Mouse (Mus musculus): ENCODE results near the gene Trim24. TPM values are rescaled to one million over a fixed set of nuclear protein-coding genes. Genes with fewer than 3 reads are reported as not detected.
"Not testable (repeated sequence)": the region's sequence is repeated elsewhere in the genome, so short reads cannot be mapped to it uniquely, and the experiment has no call there.

Trim24 gene
- polyA plus RNA-seq, 1 experiment: 77.4 TPM

DNA sequence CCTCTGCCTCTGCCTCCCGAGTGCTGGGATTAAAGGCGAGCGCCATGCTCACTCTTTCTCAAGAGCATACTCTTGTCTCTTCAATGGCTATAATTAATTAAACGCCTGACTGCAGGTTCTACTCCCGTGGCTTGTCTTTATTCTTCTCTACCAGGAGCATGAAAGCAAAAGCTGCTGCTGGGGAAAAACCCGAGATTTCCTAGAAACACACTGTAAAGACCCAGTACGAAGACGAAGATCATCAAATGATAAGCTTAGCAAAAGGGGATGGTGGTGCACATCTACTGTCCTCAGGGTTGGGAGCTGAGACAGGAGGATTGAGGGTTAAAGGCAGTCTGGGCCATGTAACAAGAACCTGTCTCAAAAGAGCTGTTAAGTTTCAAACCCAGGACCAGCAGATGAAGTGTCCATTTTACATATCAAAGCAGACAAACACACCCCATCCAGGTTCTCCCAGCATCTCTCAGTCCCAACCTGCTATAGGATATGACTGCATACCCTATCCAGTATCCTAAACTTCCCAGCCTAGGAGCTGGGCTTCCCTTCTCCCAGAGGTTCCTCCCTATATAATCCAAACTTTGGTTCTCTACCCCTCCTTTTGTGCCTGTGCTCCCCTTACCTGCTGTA lies 26.9 kb upstream of the Trim24 start:
- TF ChIP-seq POLR2A (IDR thresholded peaks at IDR 0.05; ENCODE audit: borderline replicate concordance, extremely low read depth, insufficient read depth, insufficient read length, poor library complexity, severe bottlenecking) (no peak), CTCF (IDR thresholded peaks at IDR 0.05; ENCODE audit: borderline replicate concordance, extremely low read depth, insufficient read depth, insufficient read length) (no peak)

GRCm38 (mm10) chr6:37844947-37845346 lies 25.7 kb upstream of the Trim24 start:
- not testable (repeated sequence) for DNase-seq (ENCODE audit: low read depth)

More for the DNA sequence above, 26.9 kb upstream of the Trim24 start:
- no peak for DNase-seq (ENCODE audit: low read depth)

- DNase-seq (ENCODE audit: low read depth): not testable (repeated sequence)
Measured at GRCm38 (mm10) chr6:37847531-37847930, 23.1 kb upstream of the Trim24 start.

DNA sequence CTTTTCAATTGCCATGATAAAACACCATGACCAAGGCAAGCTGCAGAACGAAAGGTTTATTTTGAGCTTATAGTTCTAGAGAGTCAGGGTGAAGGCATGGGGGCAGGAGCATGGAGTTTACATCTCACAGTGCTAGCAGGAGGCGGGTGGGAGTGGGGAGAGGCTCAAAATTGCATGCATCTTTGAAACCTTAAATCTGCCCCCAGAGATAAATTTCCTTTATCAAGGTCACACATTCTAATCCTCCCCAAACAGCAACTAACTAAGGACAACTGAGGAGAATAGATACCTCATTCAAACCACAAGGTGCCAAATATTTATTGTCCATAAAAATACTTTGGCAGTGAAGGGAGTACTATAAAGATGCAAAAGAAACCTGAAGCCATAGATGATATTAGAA lies 19.3 kb upstream of the Trim24 start:
- TF ChIP-seq POLR2A (IDR thresholded peaks at IDR 0.05; ENCODE audit: borderline replicate concordance, extremely low read depth, insufficient read depth, insufficient read length, poor library complexity, severe bottlenecking) (no peak), CTCF (IDR thresholded peaks at IDR 0.05; ENCODE audit: borderline replicate concordance, extremely low read depth, insufficient read depth, insufficient read length) (no peak)
- DNase-seq (ENCODE audit: low read depth): no peak

- DNase-seq (ENCODE audit: low read depth): no peak
- no peak for TF ChIP-seq CTCF (IDR thresholded peaks at IDR 0.05; ENCODE audit: borderline replicate concordance, extremely low read depth, insufficient read depth, insufficient read length)
Measured at GRCm38 (mm10) chr6:37853289-37853688, 17.3 kb upstream of the Trim24 start.

DNA sequence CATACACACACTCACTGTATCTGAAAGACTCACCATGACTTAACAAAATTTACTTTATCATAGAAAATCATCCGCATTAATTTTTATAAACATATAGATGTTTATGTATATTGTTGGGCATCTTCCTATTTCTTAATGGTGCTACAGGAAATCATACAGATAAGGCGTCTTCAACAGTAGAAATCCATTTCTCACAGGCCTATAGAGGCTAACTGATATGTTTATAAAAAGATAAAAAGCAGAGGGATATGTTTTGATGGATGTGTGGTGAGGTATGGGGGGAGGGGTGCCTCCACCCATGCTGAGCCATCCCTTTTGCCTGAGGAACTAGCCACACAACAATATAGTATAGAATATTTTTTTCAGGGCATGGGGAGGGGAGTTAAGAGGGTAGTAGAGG lies 15.2 kb upstream of the Trim24 start:
- TF ChIP-seq POLR2A (IDR thresholded peaks at IDR 0.05; ENCODE audit: borderline replicate concordance, extremely low read depth, insufficient read depth, insufficient read length, poor library complexity, severe bottlenecking) (no peak), CTCF (IDR thresholded peaks at IDR 0.05; ENCODE audit: borderline replicate concordance, extremely low read depth, insufficient read depth, insufficient read length) (no peak)
- no peak for DNase-seq (ENCODE audit: low read depth)

DNA sequence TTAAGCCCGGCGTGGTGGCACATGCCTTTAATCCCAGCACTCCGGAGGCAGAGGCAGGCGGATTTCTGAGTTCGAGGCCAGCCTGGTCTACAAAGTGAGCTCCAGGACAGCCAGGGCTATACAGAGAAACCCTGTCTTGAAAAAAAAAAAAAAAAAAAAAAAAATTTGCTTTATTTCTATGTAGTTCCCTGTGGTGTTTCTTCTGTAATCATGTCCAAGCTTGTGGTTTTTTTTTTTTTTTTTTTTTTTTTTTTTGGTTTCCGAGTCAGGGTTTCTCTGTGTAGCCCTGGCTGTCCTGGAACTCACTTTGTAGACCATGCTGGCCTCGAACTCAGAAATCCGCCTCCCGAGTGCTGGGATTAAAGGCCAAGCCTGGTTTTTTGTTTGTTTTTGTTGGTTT lies 14.3 kb upstream of the Trim24 start:
- DNase-seq (ENCODE audit: low read depth): not testable (repeated sequence)

DNA sequence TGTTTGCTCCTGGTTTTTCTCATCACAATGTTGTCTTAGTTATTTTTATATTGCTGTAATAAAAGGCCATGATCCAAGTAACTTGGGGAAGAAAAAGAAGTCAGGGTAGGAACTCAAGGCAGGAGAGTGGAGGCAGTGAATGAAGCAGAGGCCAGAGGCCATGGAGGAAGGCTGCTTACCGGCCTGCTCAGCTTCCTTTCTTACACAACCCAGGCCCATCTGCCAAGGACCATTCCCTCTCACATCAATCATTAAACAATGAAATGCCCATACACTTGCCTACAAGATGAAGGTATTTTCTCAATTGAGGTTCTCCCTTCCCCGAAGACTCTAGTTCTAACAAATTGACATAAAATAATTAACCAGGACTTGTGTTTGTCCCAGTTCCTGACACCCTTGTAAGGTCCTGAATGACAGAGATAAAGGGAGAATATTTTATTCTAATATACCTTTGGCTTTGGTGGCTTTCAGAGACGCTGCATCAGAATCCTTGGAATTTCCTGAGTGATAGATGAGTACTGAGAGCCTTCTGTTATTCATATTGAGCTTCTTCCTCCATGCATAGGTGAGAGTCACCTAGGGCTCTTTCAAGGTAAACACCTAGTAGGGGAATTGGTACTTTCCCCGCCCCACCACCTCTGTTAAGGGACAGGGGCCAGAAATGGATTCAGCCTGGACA lies 13.3 kb upstream of the Trim24 start:
- no peak for DNase-seq (ENCODE audit: low read depth)
- TF ChIP-seq CTCF (IDR thresholded peaks at IDR 0.05; ENCODE audit: borderline replicate concordance, extremely low read depth, insufficient read depth, insufficient read length) (no peak), POLR2A (IDR thresholded peaks at IDR 0.05; ENCODE audit: borderline replicate concordance, extremely low read depth, insufficient read depth, insufficient read length, poor library complexity, severe bottlenecking) (no peak)

DNA sequence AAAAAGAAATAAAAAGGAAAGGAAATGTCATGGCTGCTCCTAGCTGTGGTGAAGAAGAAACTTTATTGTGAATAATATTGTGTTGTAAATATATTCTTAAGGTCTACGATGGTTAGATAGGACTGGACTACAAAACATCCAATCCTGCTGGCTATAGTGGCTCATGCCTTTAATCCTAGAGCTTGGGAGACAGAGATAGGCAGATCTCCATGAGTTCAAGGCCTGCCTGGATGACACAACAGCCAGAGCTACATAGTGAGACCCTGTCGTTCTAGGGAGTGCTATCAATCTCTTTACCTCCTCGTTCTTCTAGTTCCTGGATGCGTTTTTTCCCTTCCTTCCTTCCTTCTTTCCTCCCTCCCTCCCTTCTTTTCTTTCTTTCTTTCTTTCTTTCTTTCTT lies 12.5 kb upstream of the Trim24 start:
- TF ChIP-seq POLR2A (IDR thresholded peaks at IDR 0.05; ENCODE audit: borderline replicate concordance, extremely low read depth, insufficient read depth, insufficient read length, poor library complexity, severe bottlenecking): no peak
- no peak for TF ChIP-seq CTCF (IDR thresholded peaks at IDR 0.05; ENCODE audit: borderline replicate concordance, extremely low read depth, insufficient read depth, insufficient read length)

DNA sequence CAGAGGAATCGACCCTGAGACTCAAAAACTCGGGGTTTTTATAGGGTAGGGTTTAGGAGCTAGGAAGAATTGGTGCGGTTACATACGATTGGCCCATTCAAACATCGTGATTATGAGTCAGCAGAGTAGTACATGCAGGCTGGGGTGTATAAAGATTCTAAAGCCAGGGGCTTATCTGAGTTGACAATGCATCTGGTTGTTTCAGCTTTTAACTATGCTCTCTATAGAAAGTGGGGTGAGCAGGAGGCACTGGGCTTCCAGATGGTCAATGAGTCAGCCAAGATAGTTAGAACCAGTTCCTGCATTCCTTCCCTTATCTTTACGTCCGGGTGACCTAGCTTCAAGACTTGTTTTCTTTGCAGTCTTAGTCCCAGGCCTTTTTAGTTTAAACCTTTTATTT lies 7.7 kb upstream of the Trim24 start:
- no peak for DNase-seq (ENCODE audit: low read depth)
- TF ChIP-seq POLR2A (IDR thresholded peaks at IDR 0.05; ENCODE audit: borderline replicate concordance, extremely low read depth, insufficient read depth, insufficient read length, poor library complexity, severe bottlenecking) (no peak), CTCF (IDR thresholded peaks at IDR 0.05; ENCODE audit: borderline replicate concordance, extremely low read depth, insufficient read depth, insufficient read length) (no peak)

More for the DNA sequence above, 12.5 kb upstream of the Trim24 start:
- DNase-seq (ENCODE audit: low read depth): no peak

DNA sequence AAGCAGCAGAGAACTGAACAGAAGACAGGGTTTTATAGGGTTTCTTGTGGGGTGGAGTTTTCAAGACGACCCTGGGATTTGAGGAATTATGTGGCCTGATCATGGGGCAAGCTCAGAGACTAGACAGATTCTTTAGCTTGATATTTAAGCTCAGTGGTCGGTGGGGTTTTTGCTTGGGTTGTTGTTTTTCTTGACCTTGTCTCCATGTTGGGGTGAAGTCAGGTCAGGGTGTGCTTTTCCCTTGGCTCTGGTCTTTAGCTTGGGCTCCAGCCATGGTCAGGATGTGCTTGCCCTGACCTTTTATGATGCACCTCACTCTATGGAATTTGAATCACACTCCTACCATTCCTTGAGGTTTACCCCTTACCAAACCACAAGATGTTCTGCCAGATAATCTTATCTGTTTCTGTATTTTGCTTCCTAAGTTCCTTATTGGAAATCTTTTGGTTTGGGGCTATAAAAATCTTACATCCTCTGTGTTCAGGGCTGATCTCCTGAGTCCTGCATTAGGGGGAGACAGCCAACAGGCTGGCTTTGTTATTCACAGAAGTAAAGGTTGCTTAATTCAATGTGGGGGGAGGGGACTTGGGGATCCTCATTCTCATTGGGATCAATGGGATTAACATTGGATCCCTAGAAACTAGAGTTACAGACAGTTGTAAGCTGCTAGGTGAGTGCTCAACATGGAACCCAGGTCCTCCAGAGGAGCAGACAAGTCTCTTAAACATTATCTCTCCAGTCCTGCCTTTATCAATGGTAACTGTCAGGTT lies 6.5 kb upstream of the Trim24 start:
- TF ChIP-seq CTCF (IDR thresholded peaks at IDR 0.05; ENCODE audit: borderline replicate concordance, extremely low read depth, insufficient read depth, insufficient read length) (no peak), POLR2A (IDR thresholded peaks at IDR 0.05; ENCODE audit: borderline replicate concordance, extremely low read depth, insufficient read depth, insufficient read length, poor library complexity, severe bottlenecking) (no peak)
- DNase-seq (ENCODE audit: low read depth): no peak

DNA sequence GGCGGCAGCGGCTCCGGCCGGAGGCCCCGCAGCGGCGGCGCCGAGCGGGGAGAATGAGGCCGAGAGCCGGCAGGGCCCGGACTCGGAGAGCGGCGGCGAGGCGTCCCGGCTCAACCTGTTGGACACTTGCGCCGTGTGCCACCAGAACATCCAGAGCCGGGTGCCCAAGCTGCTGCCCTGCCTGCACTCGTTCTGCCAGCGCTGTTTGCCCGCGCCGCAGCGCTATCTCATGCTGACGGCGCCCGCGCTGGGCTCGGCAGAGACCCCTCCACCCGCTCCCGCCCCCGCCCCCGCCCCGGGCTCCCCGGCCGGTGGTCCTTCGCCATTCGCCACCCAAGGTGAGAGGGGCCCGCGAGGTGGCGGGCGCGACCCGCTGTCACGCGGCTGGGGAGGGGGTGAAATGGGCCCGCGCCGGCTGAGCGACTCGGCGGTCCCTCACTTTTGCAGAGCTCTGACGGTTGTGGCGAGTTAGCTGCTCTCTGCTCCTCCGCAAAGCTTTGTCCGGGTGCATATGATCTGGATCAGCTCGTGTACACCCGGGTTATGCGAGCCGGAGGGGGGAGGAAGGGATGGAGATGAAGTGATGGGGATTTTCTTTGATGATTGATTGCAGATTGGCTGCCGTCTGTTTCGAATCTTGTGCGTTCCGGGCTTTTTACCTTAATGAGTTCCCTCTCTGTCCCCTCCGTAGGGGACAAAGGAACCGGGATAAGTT lies 683 bp downstream of the Trim24 start:
- TF ChIP-seq POLR2A (IDR thresholded peaks at IDR 0.05; ENCODE audit: borderline replicate concordance, extremely low read depth, insufficient read depth, insufficient read length, poor library complexity, severe bottlenecking) (peak; percentile 30; the same call in 1 of the 2 replicates), CTCF (IDR thresholded peaks at IDR 0.05; ENCODE audit: borderline replicate concordance, extremely low read depth, insufficient read depth, insufficient read length) (no peak)

More for the DNA sequence above, 683 bp downstream of the Trim24 start:
- peak; percentile 77 for DNase-seq (ENCODE audit: low read depth)

Measured in brain, embryonic 14.5 days (tissue).